Mouse (Mus musculus) G1E (cell line): Measurements from ENCODE around the gene Rev1. TPM values are rescaled to one million over a fixed set of nuclear protein-coding genes. Genes with fewer than 3 reads are reported as not detected.
"Not testable (repeated sequence)": the region's sequence is repeated elsewhere in the genome, so short reads cannot be mapped to it uniquely, and the experiment has no call there.

Source experiments
- ATAC-seq: 2 replicates; pipeline ENCODE4 v1.8.0; 2016; ENCODE audit warnings: mild to moderate bottlenecking; ENCODE audit not compliant: insufficient number of reproducible peaks, poor library complexity, low FRiP score, severe bottlenecking; ENCODE audit errors: extremely low read depth
- DNase-seq: peaks from one replicate; pipeline ENCODE4 v3.0.0; 2012; ENCODE audit warnings: low spot score
- H3K27me3 ChIP-seq: 2 replicates; pipeline ENCODE4 v1.6.1; 2012; ENCODE audit warnings: mild to moderate bottlenecking, low read length, inconsistent platforms; ENCODE audit not compliant: insufficient read depth
- H3K36me3 ChIP-seq: replicated peaks from 2 replicates; pipeline ENCODE3; 2012; ENCODE audit warnings: mild to moderate bottlenecking, inconsistent platforms
- H3K4me1 ChIP-seq: 2 replicates; pipeline ENCODE4 v1.6.1; 2012; ENCODE audit warnings: low read depth, low read length, inconsistent platforms, mixed read lengths; ENCODE audit not compliant: insufficient read depth
- H3K4me3 ChIP-seq: 2 replicates; pipeline ENCODE4 v1.5.1; 2012; ENCODE audit warnings: low read depth, mild to moderate bottlenecking, inconsistent platforms, low read length, moderate library complexity, mixed read lengths
- H3K9me3 ChIP-seq: replicated peaks from 2 replicates; pipeline ENCODE4 v1.6.1; 2012; ENCODE audit warnings: inconsistent platforms
- CTCF ChIP-seq: IDR thresholded peaks from 2 replicates; pipeline ENCODE4 v1.5.1; 2012; ENCODE audit warnings: low read depth, low read length, inconsistent platforms, mixed read lengths
- GATA1 ChIP-seq: IDR thresholded peaks from 2 replicates; pipeline ENCODE4 v1.6.1; 2012; ENCODE audit warnings: borderline replicate concordance, low read length, inconsistent platforms, mixed read lengths
- GATA2 ChIP-seq: IDR thresholded peaks from 2 replicates; pipeline ENCODE4 v1.6.1; 2012; ENCODE audit warnings: low read depth, low read length, inconsistent platforms, borderline replicate concordance
- POLR2AphosphoS5 ChIP-seq: IDR thresholded peaks from 2 replicates; pipeline ENCODE4 v1.6.1; 2012; ENCODE audit warnings: low read depth, low read length, inconsistent platforms; ENCODE audit not compliant: insufficient replicate concordance
- TAL1 ChIP-seq: conservative IDR thresholded peaks from 2 replicates; pipeline ENCODE4 v1.6.1; 2012; ENCODE audit warnings: low read depth, low read length, inconsistent platforms, mixed read lengths
- polyA plus RNA-seq: library from polyadenylated mRNA; stranded (reverse); fragments of >175 nt; gene quantifications from 2 replicates; pipeline ENCODE4 v1.2.3, GENCODE M21; 2012
- total RNA-seq, 2 experiments: library from RNA; stranded (forward) in 1 of 2; stranded (reverse) in 1 of 2; fragments of 200-1000 nt in 1 of 2; fragments of >200 nt in 1 of 2; fragmentation: Nextera tagmentation in 1 of 2; gene quantifications; 2 replicates each; pipeline ENCODE4 v1.2.3; 2014 to 2017

Rev1 gene
- total and polyA plus RNA-seq, 3 experiments: 23.4 to 123 (median 101) TPM

GRCm38 (mm10) chr1:38081316-38081715 lies 48.3 kb downstream of the Rev1 start:
- TF ChIP-seq CTCF (no peak), TAL1 (no peak), GATA1 (no peak), POLR2AphosphoS5 (no peak), GATA2 (no peak)
- Histone ChIP-seq H3K36me3 (peaks cover 75% of the 10 kb centered on the region), H3K4me1 (peaks cover 2% of the 10 kb centered on the region; the same call in 1 of the 2 replicates), H3K4me3 (no peak overlapping the region), H3K9me3 (no peaks in the 10 kb centered on the region), H3K27me3 (no peaks in the 10 kb centered on the region)
- ATAC-seq: no peak
- no peak for DNase-seq

GRCm38 (mm10) chr1:38071326-38071725 lies 58.3 kb downstream of the Rev1 start:
- Histone ChIP-seq H3K4me1 (peaks cover 2% of the 10 kb centered on the region; the same call in 1 of the 2 replicates), H3K4me3 (no peak overlapping the region), H3K27me3 (no peaks in the 10 kb centered on the region), H3K36me3 (peaks cover 84% of the 10 kb centered on the region), H3K9me3 (no peaks in the 10 kb centered on the region)
- TF ChIP-seq CTCF (no peak), GATA2 (no peak), POLR2AphosphoS5 (no peak), TAL1 (no peak), GATA1 (no peak)
- ATAC-seq (no peak), DNase-seq (no peak)

- Histone ChIP-seq H3K4me1 (peaks cover 2% of the 10 kb centered on the region; the same call in 1 of the 2 replicates), H3K27me3 (no peaks in the 10 kb centered on the region), H3K9me3 (no peaks in the 10 kb centered on the region), H3K4me3 (no peak overlapping the region), H3K36me3 (peaks cover 84% of the 10 kb centered on the region)
- TF ChIP-seq TAL1 (no peak), GATA2 (no peak), GATA1 (no peak), POLR2AphosphoS5 (no peak), CTCF (no peak)
- DNase-seq (no peak), ATAC-seq (no peak)
These were observed 62.3 kb downstream of the Rev1 start for GRCm38 (mm10) chr1:38067276-38067675.

GRCm38 (mm10) chr1:38062156-38062555 lies 67.4 kb downstream of the Rev1 start:
- not testable (repeated sequence) for H3K4me3 ChIP-seq, H3K4me1 ChIP-seq, H3K9me3 ChIP-seq, DNase-seq, ATAC-seq, H3K27me3 ChIP-seq
- H3K36me3 ChIP-seq: peaks cover 74% of the 10 kb centered on the region

GRCm38 (mm10) chr1:38058417-38058816 lies 71.2 kb downstream of the Rev1 start:
- H3K27me3 ChIP-seq: no peaks in the 10 kb centered on the region
- ATAC-seq (no peak), DNase-seq (no peak)
- TF ChIP-seq TAL1 (no peak), POLR2AphosphoS5 (no peak), GATA1 (no peak), GATA2 (no peak), CTCF (no peak)
- no peaks in the 10 kb centered on the region for H3K4me1 ChIP-seq
- peaks cover 79% of the 10 kb centered on the region for H3K36me3 ChIP-seq
- no peak overlapping the region for H3K4me3 ChIP-seq
- H3K9me3 ChIP-seq: no peaks in the 10 kb centered on the region

- H3K4me3 ChIP-seq: no peak overlapping the region
- H3K27me3 ChIP-seq: no peaks in the 10 kb centered on the region
- no peak for DNase-seq
- H3K9me3 ChIP-seq: no peaks in the 10 kb centered on the region
- ATAC-seq: no peak
- TF ChIP-seq TAL1: no peak
- TF ChIP-seq GATA1: no peak
- TF ChIP-seq GATA2: no peak
- TF ChIP-seq CTCF: no peak
- TF ChIP-seq POLR2AphosphoS5: no peak; the same call in 1 of the 2 replicates
- H3K36me3 ChIP-seq: peaks cover 95% of the 10 kb centered on the region
- H3K4me1 ChIP-seq: peaks cover 1% of the 10 kb centered on the region; the same call in 1 of the 2 replicates
These were observed 74.4 kb downstream of the Rev1 start for GRCm38 (mm10) chr1:38055176-38055575.

GRCm38 (mm10) chr1:38049562-38049961 lies 80.0 kb downstream of the Rev1 start:
- peaks cover 6% of the 10 kb centered on the region; the same call in 1 of the 2 replicates for H3K4me1 ChIP-seq
- no peak overlapping the region for H3K4me3 ChIP-seq
- H3K9me3 ChIP-seq: no peaks in the 10 kb centered on the region
- DNase-seq (no peak), ATAC-seq (no peak)
- TF ChIP-seq GATA2 (no peak), POLR2AphosphoS5 (no peak), TAL1 (no peak), GATA1 (no peak), CTCF (no peak)
- peaks cover 97% of the 10 kb centered on the region for H3K36me3 ChIP-seq
- H3K27me3 ChIP-seq: no peaks in the 10 kb centered on the region
